Mouse (Mus musculus) limb, embryonic 10.5 days (tissue): ENCODE measurements around the gene Ccdc61. TPM values are rescaled to one million over a fixed set of nuclear protein-coding genes. Genes with fewer than 3 reads are reported as not detected.

Source experiments
- DNase-seq: peaks from one replicate; pipeline ENCODE4 v3.0.0-alpha.2; 2017; ENCODE audit warnings: low spot score
- H3K27ac ChIP-seq: fragments of 300-500 bp; sonication (generic); 2 replicates; pipeline ENCODE4 v1.5.1; 2016; ENCODE audit warnings: mild to moderate bottlenecking
- H3K27me3 ChIP-seq: fragments of 300-500 bp; sonication (generic); 2 replicates; pipeline ENCODE4 v1.6.1; 2016; ENCODE audit warnings: low read depth, mild to moderate bottlenecking; ENCODE audit not compliant: poor library complexity, severe bottlenecking
- H3K36me3 ChIP-seq: fragments of 300-500 bp; sonication (generic); 2 replicates; pipeline ENCODE4 v1.6.1; 2016; ENCODE audit warnings: mild to moderate bottlenecking, moderate library complexity
- H3K4me1 ChIP-seq: fragments of 300-500 bp; sonication (generic); 2 replicates; pipeline ENCODE4 v1.6.1; 2016
- H3K4me3 ChIP-seq: fragments of 300-500 bp; sonication (generic); 2 replicates; pipeline ENCODE4 v1.5.1; 2016; ENCODE audit warnings: mild to moderate bottlenecking, moderate library complexity
- H3K9me3 ChIP-seq: fragments of 300-500 bp; sonication (generic); replicated peaks from 2 replicates; pipeline ENCODE4 v1.6.1; 2016; ENCODE audit warnings: mild to moderate bottlenecking
- WGBS: fragments of 180-500 bp; shearing (Covaris S2); methylation state at CpG from one replicate; pipeline ENCODE4 v1.1.7; 2016; 5-methylcytosine and 5-hydroxymethylcytosine counted together
- polyA plus RNA-seq: library from polyadenylated mRNA; unstranded; fragments of >200 nt; fragmentation: Nextera tagmentation; extraction: Ambion mirVana; gene quantifications from 2 replicates; pipeline ENCODE4 v1.2.1, GENCODE M21; 2016

The Ccdc61 gene
- polyA plus RNA-seq, 1 experiment from 2014 or later = 37.6 TPM

DNA sequence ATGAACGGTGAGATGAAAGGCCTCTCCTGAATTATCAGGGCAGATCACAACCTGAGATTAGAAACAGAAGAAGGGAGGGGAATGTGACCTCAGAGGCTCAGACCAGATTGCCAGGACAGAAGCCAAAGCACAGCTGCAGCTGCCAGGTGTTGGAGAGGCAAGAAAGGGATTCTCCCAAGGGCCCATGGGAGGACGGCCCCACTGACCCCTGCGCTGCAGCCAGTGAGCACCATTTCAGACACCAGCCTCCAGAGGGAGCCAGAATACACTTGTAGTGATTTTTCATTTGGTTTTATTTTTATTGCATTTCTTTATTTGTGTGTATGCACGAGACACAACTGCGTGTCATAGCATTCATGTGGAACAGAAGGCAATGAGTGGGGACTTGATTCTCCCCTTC is 13.7 kb downstream of the Ccdc61 start:
- H3K4me1 ChIP-seq = peaks cover 22% of the 10 kb centered on the region
- DNase-seq = no peak
- no peaks in the 10 kb centered on the region for H3K9me3 ChIP-seq
- H3K4me3 ChIP-seq = no peak overlapping the region
- H3K27me3 ChIP-seq = peaks cover 30% of the 10 kb centered on the region
- peaks cover 44% of the 10 kb centered on the region for H3K36me3 ChIP-seq
- WGBS = 53% methylated on average over 5 of the region's 5 CpGs
- no peak overlapping the region for H3K27ac ChIP-seq

DNA sequence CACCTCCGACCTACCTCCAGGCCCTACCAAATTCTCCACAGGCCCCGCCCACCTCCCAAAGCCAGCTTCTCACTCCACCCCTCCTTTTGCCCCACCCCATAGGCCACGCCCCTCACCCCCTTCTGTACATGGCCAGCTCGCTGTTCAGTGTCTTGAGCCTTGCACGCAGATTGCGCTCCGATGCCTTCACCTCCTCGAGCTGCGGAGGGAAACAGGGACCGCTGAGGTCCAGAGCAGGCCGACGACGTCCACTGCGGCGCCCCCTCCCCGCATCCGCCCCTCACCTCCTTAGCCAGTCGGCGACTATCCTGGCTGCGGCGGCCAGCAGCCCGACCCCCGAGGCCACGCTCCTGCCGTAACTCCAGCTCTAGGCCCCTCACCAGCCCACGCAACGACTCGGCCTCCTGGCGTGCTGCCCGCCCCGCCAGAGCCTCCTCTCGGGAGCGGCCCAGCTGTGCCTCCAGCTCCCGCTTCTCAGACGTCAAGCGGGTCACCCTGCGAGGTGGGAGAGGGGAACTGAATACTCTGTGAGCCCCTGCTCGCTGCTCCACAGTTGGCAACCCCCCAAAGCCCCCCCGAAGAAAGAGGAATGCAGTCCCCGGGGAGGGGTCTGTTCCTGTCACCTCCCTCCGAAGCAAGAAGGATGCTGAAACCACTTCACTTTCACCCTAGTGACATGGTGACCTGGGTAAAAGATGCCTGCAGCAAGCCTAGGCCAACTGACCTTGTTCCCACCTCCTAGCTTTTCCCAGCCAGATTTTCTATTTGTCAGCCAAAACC is 16.4 kb downstream of the Ccdc61 start:
- Histone ChIP-seq H3K4me3 (peak overlapping the region; percentile 54), H3K4me1 (peaks cover 22% of the 10 kb centered on the region), H3K27me3 (peaks cover 30% of the 10 kb centered on the region), H3K36me3 (peaks cover 23% of the 10 kb centered on the region), H3K9me3 (no peaks in the 10 kb centered on the region), H3K27ac (peak overlapping the region; percentile 51)
- DNase-seq = peak; percentile 73
- under 1% methylated on average over 41 of the region's 41 CpGs for WGBS

DNA sequence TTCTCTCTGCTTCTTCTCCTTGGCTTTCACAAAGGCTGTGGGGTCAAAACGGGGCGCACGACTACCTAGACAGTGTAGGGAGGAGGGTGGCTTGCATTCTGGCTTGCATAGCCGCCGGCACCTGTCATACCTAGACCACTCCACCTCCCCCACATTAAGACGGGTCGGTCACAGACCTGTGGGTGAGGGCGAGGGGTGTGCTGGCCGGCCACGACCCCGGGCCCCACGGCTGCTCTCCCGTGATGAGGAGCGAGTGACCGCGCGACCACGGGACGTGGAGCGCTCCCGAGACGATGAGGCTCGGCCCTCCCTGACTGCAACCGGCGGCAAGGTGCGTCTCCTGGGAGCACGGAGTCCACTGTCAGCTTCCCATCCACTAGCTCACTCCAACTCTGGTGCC is 17.2 kb downstream of the Ccdc61 start:
- peaks cover 16% of the 10 kb centered on the region for H3K36me3 ChIP-seq
- H3K27me3 ChIP-seq = peaks cover 30% of the 10 kb centered on the region
- peaks cover 22% of the 10 kb centered on the region for H3K4me1 ChIP-seq
- DNase-seq = no peak
- H3K4me3 ChIP-seq = peak overlapping the region; percentile 54
- H3K27ac ChIP-seq = no peak overlapping the region
- WGBS = 39% methylated on average over 26 of the region's 27 CpGs
- H3K9me3 ChIP-seq = no peaks in the 10 kb centered on the region

DNA sequence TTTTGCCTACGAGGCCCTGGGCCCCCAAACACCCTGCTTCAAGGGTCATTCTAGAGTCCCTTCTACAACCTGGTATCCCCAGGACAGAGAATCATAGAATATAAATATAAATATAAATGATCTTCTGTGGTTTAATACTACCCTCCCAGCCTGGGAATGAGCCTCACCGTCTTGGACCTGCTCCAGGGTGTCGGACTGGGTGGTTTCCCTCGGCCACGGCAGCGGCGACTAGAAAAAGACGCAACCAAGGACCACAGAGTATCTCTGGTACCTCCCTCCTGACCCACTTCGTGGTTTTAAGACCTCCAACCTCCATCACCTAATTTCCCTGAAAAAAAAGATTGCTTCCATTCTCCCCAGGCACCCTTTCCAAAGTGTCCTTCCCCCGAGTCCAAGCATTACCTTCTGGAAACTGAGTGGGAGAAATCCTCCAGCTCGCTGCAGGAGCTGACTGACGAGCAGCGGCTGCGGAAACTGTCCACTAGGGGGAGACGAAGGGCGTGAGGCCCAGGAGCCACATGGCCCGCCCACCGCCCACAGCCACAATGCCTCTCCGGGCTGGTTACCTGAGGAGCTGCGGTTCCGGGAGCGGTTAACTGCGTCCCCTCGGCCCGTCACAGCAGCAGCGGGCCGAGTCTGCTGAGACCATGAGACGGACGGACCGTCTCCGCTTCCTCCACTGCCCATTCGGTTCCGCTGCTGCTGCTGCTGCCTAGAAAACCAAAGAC is 18.2 kb downstream of the Ccdc61 start:
- WGBS = 22% methylated on average over 33 of the region's 33 CpGs
- H3K36me3 ChIP-seq = 0 out of 2 replicates have a peak, but pooled peaks cover 9% of the 10 kb centered on the region
- peaks cover 30% of the 10 kb centered on the region for H3K27me3 ChIP-seq
- no peaks in the 10 kb centered on the region for H3K9me3 ChIP-seq
- DNase-seq = peak; percentile 93
- H3K4me1 ChIP-seq = peaks cover 22% of the 10 kb centered on the region
- H3K4me3 ChIP-seq = peak overlapping the region; percentile 54
- H3K27ac ChIP-seq = peak overlapping the region; percentile 57; the same call in 1 of the 2 replicates

DNA sequence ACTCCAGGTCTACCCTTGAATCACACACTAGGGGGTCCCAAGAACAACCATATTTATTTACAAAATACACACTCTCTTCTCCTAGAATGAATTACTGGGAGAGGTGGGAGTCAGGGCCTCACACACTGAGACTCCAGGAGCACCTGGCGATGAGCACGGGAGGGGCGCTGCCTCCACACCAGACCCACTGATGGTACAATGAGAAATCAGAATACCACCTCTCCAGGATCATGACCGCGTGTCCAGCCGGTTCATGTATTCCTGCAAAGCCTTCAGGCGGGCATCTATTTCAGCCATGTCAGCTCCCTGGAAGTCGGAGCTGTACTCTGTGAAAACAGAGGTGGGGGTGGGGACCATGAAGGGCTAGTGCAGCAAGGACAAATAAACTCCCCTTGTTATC is 19.4 kb downstream of the Ccdc61 start:
- H3K4me3 ChIP-seq = no peak overlapping the region
- 91% methylated on average over 8 of the region's 8 CpGs for WGBS
- DNase-seq = no peak

DNA sequence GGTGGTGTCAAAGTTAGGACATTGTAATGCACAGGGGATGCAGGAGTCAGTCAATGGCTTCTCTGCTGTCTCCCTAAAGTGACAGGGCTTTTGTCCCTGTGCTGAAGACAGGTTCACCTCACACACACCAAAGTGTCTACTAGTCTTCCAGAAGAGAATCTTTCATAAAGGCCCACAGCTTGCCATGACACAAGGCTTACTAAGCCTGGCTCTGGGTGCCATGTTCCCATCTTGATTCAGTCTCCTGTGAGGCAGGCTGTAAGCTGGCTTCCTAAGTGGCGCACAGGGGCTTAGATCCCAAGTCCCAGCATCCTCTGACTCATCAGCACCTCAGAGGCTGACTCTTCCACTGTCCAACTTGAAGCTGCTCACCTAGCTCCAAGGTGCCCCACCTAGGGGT is 23.3 kb downstream of the Ccdc61 start:
- Histone ChIP-seq H3K27ac (no peak overlapping the region), H3K9me3 (no peaks in the 10 kb centered on the region), H3K4me1 (0 out of 2 replicates have a peak, but pooled peaks cover 3% of the 10 kb centered on the region), H3K4me3 (no peak overlapping the region), H3K27me3 (no peaks in the 10 kb centered on the region), H3K36me3 (0 out of 2 replicates have a peak, but pooled peaks cover 6% of the 10 kb centered on the region)
- no peak for DNase-seq
- WGBS = 89% methylated on average over 1 of the region's 1 CpGs

More for the DNA sequence above, 19.4 kb downstream of the Ccdc61 start:
- H3K9me3 ChIP-seq = no peaks in the 10 kb centered on the region
- peaks cover 22% of the 10 kb centered on the region for H3K4me1 ChIP-seq
- H3K27me3 ChIP-seq = peaks cover 30% of the 10 kb centered on the region
- H3K27ac ChIP-seq = no peak overlapping the region
- H3K36me3 ChIP-seq = 0 out of 2 replicates have a peak, but pooled peaks cover 6% of the 10 kb centered on the region

DNA sequence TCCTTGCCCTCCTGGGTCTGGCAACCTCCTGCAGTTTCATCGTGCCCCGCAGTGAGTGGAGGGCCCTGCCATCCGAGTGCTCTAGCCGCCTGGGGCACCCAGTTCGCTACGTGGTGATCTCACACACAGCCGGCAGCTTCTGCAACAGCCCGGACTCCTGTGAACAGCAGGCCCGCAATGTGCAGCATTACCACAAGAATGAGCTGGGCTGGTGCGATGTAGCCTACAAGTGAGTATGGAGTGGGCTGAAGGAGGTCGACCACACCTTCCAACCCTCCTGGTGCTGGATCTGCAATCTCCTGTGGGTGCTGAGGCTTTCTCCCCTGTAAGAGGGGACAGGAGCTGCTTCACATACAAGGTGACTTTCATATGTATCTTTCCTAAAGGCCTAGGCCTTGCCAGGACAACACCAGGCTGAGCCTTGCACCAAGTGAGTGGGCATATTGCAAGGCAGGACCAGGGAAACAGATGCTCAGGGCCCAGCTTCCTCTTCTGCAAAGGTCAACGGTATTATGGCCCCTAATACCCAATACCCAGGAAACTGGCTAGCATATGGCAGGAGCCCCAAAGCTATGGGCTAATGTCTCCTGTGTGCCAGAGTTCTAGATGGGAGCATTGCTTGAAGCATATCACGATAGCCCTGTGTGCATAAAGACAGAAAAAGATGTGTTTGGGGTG is 25.3 kb downstream of the Ccdc61 start:
- no peak for DNase-seq
- Histone ChIP-seq H3K27ac (peak overlapping the region; percentile 11; the same call in 1 of the 2 replicates), H3K4me3 (no peak overlapping the region), H3K27me3 (no peaks in the 10 kb centered on the region), H3K9me3 (no peaks in the 10 kb centered on the region), H3K4me1 (0 out of 2 replicates have a peak, but pooled peaks cover 3% of the 10 kb centered on the region), H3K36me3 (no peaks in the 10 kb centered on the region)
- 66% methylated on average over 13 of the region's 13 CpGs for WGBS

DNA sequence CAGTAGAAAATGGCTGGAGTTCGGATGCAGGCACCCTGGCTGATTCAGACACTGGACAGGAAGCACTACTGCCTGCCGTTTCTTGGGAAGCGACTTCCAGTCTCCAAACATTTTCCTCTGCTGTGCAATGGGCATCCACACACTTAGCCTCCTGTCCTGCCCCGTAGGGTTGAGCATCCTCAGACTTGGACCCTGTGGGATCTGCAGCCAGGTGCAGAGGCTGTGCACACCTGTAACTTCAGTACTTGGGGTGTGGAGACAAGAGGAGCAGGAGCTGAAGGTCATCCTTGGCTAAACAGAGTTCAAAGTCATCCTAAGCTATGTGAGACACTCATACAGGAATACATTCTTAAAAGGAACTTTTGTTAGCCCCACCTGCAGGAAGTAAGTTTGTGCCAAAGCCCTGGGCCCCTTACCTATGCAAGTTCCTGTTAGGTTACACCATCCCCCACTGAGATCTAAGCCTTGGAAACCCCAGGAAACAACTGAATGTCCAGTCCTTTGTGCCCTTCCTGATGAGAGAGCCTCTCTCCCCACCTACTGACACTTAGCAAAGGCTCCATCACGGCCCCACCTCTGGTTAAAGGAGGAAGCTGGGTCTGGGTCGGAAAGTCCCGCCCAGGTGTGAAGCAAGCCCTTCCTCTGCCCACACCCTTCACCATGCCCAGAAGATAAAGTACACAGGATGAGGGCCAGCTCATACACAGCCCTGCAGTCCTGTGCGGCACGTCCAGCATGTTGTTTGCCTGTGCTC is 26.0 kb downstream of the Ccdc61 start:
- Histone ChIP-seq H3K36me3 (no peaks in the 10 kb centered on the region), H3K4me3 (no peak overlapping the region)

DNA sequence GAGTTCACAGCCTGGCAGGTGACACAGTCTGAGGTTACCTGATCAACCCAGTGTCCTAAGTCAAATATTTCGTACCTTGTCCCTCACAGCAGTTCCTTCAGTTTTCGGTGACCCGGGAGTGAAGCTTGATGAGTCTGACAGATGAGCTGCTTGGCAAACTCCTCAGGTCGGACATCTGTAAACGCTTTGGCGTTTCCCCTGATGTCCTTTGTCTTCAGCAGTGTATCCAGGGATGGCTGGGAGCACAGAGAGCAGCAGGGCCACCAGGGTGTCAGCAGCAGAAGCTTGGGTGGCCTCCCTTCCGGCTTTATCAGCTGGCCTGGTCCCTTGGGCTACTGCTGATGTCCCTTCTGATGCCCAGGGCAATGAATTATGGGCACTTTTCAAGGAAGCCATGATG is 31.5 kb downstream of the Ccdc61 start:
- WGBS = 85% methylated on average over 7 of the region's 7 CpGs
- Histone ChIP-seq H3K4me3 (no peak overlapping the region), H3K27ac (no peak overlapping the region), H3K27me3 (no peaks in the 10 kb centered on the region), H3K9me3 (no peaks in the 10 kb centered on the region), H3K4me1 (no peaks in the 10 kb centered on the region), H3K36me3 (no peaks in the 10 kb centered on the region)
- DNase-seq = no peak

More for the DNA sequence above, 26.0 kb downstream of the Ccdc61 start:
- 54% methylated on average over 9 of the region's 9 CpGs for whole genome bisulfite sequencing
- peak overlapping the region; percentile 11; the same call in 1 of the 2 replicates for H3K27ac ChIP-seq
- no peak for DNase-seq
- no peaks in the 10 kb centered on the region for H3K27me3 ChIP-seq
- H3K4me1 ChIP-seq = 0 out of 2 replicates have a peak, but pooled peaks cover 3% of the 10 kb centered on the region
- H3K9me3 ChIP-seq = no peaks in the 10 kb centered on the region

DNA sequence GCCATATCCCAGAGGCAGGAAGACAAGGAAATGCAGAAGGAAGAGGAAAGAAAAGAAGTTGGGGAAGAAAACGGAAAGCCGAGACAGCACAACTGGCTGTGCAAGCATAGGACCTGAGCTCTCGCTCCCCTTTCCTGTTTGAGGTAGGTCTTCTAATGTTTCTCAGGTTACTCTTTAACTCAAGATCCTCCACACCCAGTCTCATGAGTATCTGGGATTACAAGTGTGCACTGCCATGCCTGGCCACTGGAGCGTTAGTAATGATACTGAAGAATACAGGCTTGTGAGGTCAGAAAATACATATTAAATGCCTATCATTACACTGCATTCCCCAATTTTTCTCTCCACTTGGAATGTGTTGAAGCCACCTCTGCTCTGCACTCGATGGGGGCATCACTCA is 34.8 kb downstream of the Ccdc61 start:
- Histone ChIP-seq H3K27me3 (no peaks in the 10 kb centered on the region), H3K4me1 (peaks cover 10% of the 10 kb centered on the region), H3K27ac (no peak overlapping the region), H3K4me3 (no peak overlapping the region), H3K36me3 (no peaks in the 10 kb centered on the region), H3K9me3 (no peaks in the 10 kb centered on the region)
- WGBS = 88% methylated on average over 5 of the region's 5 CpGs
- no peak for DNase-seq

DNA sequence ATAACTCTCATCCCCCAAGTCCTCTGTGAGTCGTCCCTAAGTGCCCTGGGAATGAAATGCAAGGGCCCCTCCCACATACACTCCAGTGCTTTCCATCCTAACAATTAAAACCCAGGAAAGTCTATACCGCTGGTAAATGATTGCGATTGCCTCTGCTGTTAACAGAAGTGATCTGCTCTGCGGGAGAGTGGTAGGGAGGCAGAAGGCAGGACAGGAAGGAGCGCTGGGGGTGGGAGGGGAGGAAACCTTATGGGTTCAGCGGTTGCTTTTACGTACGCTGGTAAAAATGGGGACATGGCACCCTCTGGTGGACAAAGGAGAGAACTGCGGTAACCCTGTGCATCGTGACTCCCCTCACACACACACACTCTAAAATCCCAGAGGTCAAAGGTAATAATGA is 37.0 kb downstream of the Ccdc61 start:
- Histone ChIP-seq H3K4me1 (peaks cover 10% of the 10 kb centered on the region), H3K27ac (0 out of 2 replicates have a peak overlapping the region, but pooled peaks have one; percentile 26), H3K36me3 (no peaks in the 10 kb centered on the region), H3K9me3 (no peaks in the 10 kb centered on the region), H3K4me3 (peak overlapping the region; percentile 50), H3K27me3 (no peaks in the 10 kb centered on the region)
- DNase-seq = peak; percentile 86
- under 1% methylated on average over 10 of the region's 10 CpGs for WGBS

DNA sequence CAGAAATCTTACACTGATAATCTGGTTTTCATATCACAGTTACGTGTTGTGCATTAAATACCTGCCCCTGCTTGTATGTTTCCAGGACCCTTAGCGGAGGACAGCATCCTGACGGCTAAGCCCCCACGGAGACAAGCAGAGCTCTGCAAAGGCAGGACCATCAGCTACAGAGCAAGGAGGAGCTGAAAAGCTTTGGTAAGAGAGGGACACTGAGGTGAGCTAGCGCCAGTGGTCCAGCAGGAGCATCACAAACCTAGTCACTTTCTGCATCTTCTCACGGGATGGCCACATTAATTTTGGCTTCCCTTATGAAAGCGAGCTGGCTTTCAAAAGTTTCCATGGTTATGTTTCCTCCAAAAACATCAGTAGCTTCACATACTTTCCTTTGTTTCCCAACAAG is 37.4 kb downstream of the Ccdc61 start:
- DNase-seq = peak; percentile 40
- Histone ChIP-seq H3K4me1 (peaks cover 10% of the 10 kb centered on the region), H3K9me3 (no peaks in the 10 kb centered on the region), H3K36me3 (no peaks in the 10 kb centered on the region), H3K27me3 (no peaks in the 10 kb centered on the region), H3K27ac (peak overlapping the region; percentile 42; the same call in 1 of the 2 replicates), H3K4me3 (peak overlapping the region; percentile 50)
- WGBS = 4% methylated on average over 7 of the region's 7 CpGs
